Mouse (Mus musculus) cerebellum, postnatal 4 days (tissue): ENCODE measurements around the gene Mrps18c.

ENCODE experiments used
- DNase-seq, 2 experiments: peaks; one replicate each; pipeline ENCODE4 v3.0.0; 2022; ENCODE audit warnings: low spot score in 2 of 2, mixed read lengths in 1 of 2

Mrps18c gene

GRCm38 (mm10) chr5:100826531-100826930, 28.1 kb downstream of the Mrps18c start:
- DNase-seq = no peak

DNA sequence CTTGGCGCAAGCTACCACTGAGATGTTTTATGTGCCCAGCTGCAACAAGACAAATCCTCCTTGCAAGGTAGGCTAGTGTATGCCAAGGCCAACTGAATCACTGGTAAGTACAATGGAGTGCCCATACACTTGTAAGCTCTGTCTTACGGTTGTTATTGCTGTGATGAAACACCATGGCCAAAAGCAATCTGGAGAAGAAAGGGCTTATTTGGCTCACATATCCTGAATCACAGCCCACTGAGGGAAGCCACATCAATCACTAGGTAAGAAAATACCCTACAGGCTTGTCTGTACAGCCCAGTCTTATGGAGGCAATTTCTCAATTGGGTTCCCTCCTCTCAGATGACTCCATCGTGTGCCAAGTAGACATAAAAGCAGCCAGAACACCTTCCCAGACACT, 30.3 kb downstream of the Mrps18c start:
- no peak for DNase-seq

GRCm38 (mm10) chr5:100832680-100833079, 34.3 kb downstream of the Mrps18c start:
- DNase-seq = no peak

- no peak for DNase-seq
Measured at GRCm38 (mm10) chr5:100833841-100834240, 35.4 kb downstream of the Mrps18c start.

DNA sequence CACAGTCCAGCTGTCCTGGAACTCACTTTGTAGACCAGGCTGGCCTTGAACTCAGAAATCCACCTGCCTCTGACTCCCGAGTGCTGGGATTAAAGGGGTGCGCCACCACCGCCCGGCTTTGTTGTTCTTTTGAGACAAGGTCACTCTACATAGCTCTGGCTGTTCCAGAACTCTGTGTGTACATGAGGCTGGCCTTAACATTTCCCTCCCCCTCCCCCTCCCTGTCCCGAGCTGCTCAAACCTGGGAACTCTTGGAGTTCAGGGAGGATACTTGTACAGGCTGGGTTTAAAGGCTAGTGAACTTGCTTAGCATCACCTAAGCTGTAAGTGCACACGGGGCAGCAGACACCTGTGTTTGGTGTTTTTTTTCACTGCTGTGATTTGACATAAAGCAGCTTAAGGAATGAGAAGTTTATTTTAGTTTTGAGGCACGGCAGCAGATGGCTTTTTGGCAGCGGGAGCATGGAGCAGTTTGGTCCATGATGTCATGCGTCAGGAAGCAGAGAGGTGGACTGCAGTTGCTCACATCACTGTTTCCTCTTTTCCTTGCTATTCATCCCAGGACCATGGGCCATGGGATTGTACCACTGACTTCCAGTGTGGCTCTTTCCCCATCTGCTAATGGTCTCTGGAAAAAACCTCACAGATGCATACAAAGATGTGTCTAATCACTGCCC, 37.6 kb downstream of the Mrps18c start:
- no peak for DNase-seq

DNA sequence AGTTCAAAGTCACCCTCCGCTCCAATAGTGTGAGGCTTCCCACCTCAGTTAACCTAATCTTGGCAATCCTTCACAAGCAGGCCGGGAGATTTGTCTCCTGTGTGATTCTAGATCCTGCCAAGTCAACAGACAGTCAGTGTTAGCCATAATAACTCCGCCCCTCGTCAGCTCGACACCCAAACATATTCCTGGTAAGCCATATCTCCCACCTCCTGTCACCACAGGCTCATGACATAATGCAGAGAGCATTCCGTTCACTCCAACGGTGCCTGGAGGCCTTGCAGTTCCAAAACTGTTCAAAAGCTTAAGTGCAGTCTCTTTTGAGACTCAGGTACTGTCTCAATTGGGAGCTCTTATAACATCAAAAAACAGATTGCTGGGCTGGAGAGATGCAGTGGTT, 39.5 kb downstream of the Mrps18c start:
- DNase-seq = no peak

GRCm38 (mm10) chr5:100844485-100844884, 46.1 kb downstream of the Mrps18c start:
- DNase-seq = no peak

DNA sequence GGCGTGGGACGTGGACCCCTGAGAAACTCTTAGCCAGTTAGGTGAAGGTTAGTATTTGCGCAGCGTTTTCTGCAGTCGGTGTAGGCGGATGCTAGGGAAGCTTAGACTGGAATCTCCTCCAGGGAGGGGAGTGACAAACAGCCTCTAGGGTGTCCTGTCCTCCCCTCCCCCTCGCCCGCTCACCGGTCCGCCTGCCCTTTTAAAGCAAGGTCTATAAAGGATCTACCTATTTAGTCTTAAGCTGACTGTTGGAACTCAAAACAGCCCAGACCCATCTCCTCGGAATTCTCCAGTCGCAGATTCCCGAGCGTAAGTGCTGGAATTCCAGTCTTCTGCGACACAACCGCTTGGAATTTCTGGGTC, 47.0 kb downstream of the Mrps18c start, which contains the start of gene Gpat3:
Gpat3 (plus strand) TSS at position 229 of the 363 bp plus-strand sequence.
- DNase-seq = no peak

DNA sequence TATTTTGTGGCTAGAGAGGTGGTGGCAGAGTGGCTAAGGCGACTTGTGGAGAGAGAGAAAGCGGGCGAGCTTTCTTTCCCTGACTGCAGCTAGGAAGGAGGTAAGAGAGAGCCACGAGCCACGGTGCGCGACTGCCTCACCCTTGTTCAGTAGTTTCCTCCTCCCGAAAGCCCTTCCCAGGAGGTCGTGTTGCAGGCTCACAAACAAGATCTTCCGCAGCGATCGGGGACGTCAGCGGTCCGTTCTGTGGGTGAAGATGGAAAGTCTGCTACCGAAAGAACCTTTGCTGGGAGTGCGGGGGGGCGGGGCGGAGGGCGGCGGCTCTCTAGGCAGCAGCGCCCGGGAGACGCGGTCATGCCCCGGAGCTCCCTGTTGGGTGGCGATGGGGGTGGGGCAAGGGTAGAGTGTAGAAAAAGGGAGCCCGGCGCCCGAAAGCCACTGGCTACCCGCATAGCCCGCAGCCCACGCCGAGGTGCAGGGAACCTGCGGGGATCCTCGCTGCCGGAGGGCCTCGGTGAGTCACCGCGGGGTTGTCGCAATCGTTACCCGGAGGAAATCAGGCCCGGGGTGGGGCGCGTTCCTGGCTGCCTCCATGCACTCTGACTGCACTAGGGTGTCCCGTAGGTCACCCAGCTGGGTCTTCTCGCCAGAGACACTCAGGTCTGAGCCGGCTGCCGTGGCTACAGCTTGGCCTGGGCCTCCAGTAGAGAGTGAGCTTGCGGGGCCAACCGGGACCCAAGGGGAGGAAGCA, 47.6 kb downstream of the Mrps18c start:
- DNase-seq = peak; percentile 16 to 21

DNA sequence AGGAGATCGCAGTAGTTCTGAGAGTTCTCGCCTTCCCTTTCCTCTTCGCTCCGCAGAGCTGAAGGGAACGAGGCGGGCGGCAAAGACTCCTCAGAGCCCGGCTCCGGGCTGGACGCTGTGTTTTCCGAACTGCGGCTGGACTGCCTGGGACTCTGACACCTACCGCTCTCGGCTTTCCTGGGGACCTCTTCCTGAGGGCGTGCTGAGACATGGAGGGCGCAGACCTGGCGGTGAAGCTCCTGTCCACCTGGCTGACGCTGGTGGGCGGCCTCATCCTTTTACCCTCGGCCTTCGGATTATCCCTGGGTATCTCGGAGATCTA, 48.1 kb downstream of the Mrps18c start:
- DNase-seq = peak in 1 of 2 experiments; percentile 5

- no peak for DNase-seq
Measured at GRCm38 (mm10) chr5:100847143-100847542, 48.7 kb downstream of the Mrps18c start.

DNA sequence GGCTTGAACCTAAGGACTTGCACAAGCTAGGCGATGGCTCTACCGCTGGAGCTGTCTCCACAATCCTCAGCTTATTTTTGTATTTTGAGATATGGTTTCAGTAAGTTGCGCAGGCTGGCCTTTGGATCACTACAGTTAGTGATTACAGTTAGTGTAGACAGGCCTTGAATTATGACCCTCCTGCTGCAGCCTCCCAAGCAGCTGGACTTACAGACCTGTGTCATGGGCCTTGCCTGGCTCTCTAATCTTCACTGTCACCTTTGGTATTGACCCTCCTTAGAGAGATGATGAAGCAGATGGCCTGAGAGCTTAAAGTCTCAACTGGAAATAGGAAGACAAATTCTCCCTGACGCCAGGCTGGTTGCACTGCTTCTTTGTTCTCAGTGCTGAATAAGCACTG, 55.5 kb downstream of the Mrps18c start:
- no peak for DNase-seq
